19 mouse cellular contexts compared by ENCODE assay signal in the genomic region with DNA sequence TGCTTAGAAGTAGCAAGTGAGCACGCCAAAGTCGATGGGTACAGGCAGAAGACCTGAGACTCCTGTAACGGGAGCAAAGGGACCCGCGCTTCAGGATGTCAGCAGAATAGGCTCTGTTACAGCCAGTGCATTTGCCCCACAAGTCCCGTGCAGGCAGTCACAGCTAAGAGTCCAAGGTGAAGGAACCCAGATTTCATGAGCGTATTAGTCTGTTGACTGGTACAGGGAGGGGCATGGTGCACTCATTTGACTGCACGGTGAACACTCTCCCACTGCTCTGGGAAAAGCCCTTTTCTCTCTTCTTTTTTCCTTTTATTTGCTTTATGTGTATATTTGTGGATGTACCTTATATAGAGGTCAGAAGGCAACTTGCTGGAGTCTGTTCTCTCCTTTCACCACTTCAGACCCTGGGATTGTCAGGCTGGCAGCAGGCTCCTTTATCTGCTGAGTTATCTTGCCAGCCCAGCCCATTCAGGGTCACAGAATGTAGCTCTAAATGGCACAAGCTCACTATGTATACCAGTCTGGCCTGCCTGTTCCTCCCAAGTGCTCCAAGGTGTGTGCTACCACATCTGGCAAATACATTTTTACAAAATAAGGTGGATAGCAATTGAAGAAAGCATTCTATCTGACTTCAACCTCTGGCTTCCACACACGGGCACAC. TPM values are rescaled to one million over a fixed set of nuclear protein-coding genes. Genes with fewer than 3 reads are reported as not detected.
A peak's percentile ranks its signal among the peaks of the same experiment; 100 is the strongest.
DNase-seq lines count a peak whose midpoint lies in the region; ATAC-seq and TF ChIP-seq lines count a peak whose summit lies in the region.
"Had no signal": no experiment of that assay in that cellular context is flagged by ENCODE, and none has a peak within 500 bp of the region (broad histone marks: within the 10 kb centered on the region; RNA-seq: fewer than 3 reads in every experiment).

No protein-coding gene starts in this region.

- TF ChIP-seq CTCF in heart, adult 2 months (IDR thresholded peaks at IDR 0.05) = no peak

- intact Hi-C loops in heart, adult 2 months (cut with DNase I) = no loop called here
- intact Hi-C loops in heart, postnatal 25 days (cut with DNase I) = no loop called here

- H3K9ac ChIP-seq in heart, embryonic 13.5 days = 0 out of 2 replicates have a peak overlapping the region, but pooled peaks have one; percentile 6
- H3K9ac ChIP-seq in heart, adult 2 months (ENCODE audit: low read depth, low read length) = no peak overlapping the region
- H3K9ac ChIP-seq in liver, embryonic 16.5 days (ENCODE audit: low read depth, low read length) = peak overlapping the region; percentile 36; the same call in 1 of the 2 replicates
- H3K9ac ChIP-seq: limb, embryonic 15.5 days; neural tube, embryonic 15.5 days had no signal

- H3K9me3 ChIP-seq in heart, embryonic 13.5 days = no peaks in the 10 kb centered on the region
- no peaks in the 10 kb centered on the region for H3K9me3 ChIP-seq in liver, embryonic 16.5 days (replicated peaks; ENCODE audit: control insufficient read depth, low read length)
- H3K9me3 ChIP-seq: heart, embryonic 10.5 days; limb, embryonic 15.5 days; neural tube, embryonic 15.5 days had no signal

- peaks cover 39% of the 10 kb centered on the region for H3K4me1 ChIP-seq in heart, embryonic 13.5 days
- peaks cover 7% of the 10 kb centered on the region for H3K4me1 ChIP-seq in heart, adult 2 months (ENCODE audit: control insufficient read depth, insufficient read depth, low read length)
- H3K4me1 ChIP-seq in liver, embryonic 16.5 days (ENCODE audit: control insufficient read depth, low read depth, low read length) = peaks cover 34% of the 10 kb centered on the region

- H3K27me3 ChIP-seq in heart, embryonic 13.5 days (replicated peaks) = no peaks in the 10 kb centered on the region
- H3K27me3 ChIP-seq in heart, adult 2 months (ENCODE audit: control insufficient read depth, insufficient read depth, low read length) = no peaks in the 10 kb centered on the region
- H3K27me3 ChIP-seq in liver, embryonic 16.5 days (ENCODE audit: control insufficient read depth, insufficient read depth, low read depth, low read length) = no peaks in the 10 kb centered on the region
- H3K27me3 ChIP-seq: limb, embryonic 15.5 days; neural tube, embryonic 15.5 days had no signal

- DNase-seq in heart, adult 2 months = no peak
- peak; percentile 53 for DNase-seq in adrenal gland, adult 8-10 months
- no peak for DNase-seq in heart, postnatal 25 days (ENCODE audit: low spot score)
- no peak for DNase-seq in testis, postnatal 10 days (ENCODE audit: low spot score)
- DNase-seq in thymus, postnatal 14 days = no peak
- DNase-seq: cerebellum, postnatal 10 days; gastrocnemius, postnatal 25 days; heart, postnatal 14 days; kidney, adult 2 months; kidney, postnatal 4 days; midbrain, embryonic 14.5 days had no signal

- TF ChIP-seq EP300 in heart, adult 2 months (IDR thresholded peaks at IDR 0.05; ENCODE audit: insufficient read depth, low read depth, low read length) = no peak

- H3K4me3 ChIP-seq in heart, embryonic 13.5 days = no peak overlapping the region
- no peak overlapping the region for H3K4me3 ChIP-seq in heart, adult 2 months
- no peak overlapping the region for H3K4me3 ChIP-seq in liver, embryonic 16.5 days (ENCODE audit: low read depth, low read length)
- H3K4me3 ChIP-seq: heart, embryonic 10.5 days; limb, embryonic 15.5 days; myocyte; neural tube, embryonic 15.5 days had no signal

- 0 out of 2 replicates have a peak overlapping the region, but pooled peaks have one; percentile 20 for H3K27ac ChIP-seq in heart, embryonic 13.5 days (replicated peaks)
- H3K27ac ChIP-seq in heart, adult 2 months = no peak overlapping the region
- 0 out of 2 replicates have a peak overlapping the region, but pooled peaks have one; percentile 3 for H3K27ac ChIP-seq in liver, embryonic 16.5 days (ENCODE audit: low read length)
- H3K27ac ChIP-seq: heart, embryonic 10.5 days; limb, embryonic 15.5 days; neural tube, embryonic 15.5 days had no signal

- H3K79me2 ChIP-seq in heart, adult 2 months (replicated peaks; ENCODE audit: control insufficient read depth, insufficient read depth, low read length) = no peaks in the 10 kb centered on the region; the same call in 1 of the 2 replicates

- H3K36me3 ChIP-seq in heart, embryonic 13.5 days = peaks cover 21% of the 10 kb centered on the region
- H3K36me3 ChIP-seq in heart, adult 2 months (ENCODE audit: control insufficient read depth, insufficient read depth, low read length) = peaks cover 3% of the 10 kb centered on the region; the same call in 1 of the 2 replicates
- H3K36me3 ChIP-seq in liver, embryonic 16.5 days (ENCODE audit: control insufficient read depth, insufficient read depth) = peaks cover 3% of the 10 kb centered on the region; the same call in 1 of the 2 replicates

- no peak for ATAC-seq in heart, embryonic 13.5 days (ENCODE audit: extremely low read depth, insufficient number of reproducible peaks, low FRiP score, low TSS enrichment)
- peak; percentile 56 for ATAC-seq in erythroblast, adult 5-6 weeks (replicated peaks; ENCODE audit: low FRiP score, poor library complexity, severe bottlenecking)
- peak; percentile 51 for ATAC-seq in liver, embryonic 16.5 days (ENCODE audit: low read depth)
- ATAC-seq: hindbrain, embryonic 16.5 days had no signal

- no peak overlapping the region for H3K4me2 ChIP-seq in heart, embryonic 13.5 days
- 0 out of 2 replicates have a peak overlapping the region, but pooled peaks have one; percentile 5 for H3K4me2 ChIP-seq in liver, embryonic 16.5 days (ENCODE audit: low read depth, low read length)
- H3K4me2 ChIP-seq: limb, embryonic 15.5 days; neural tube, embryonic 15.5 days had no signal

- no peak for TF ChIP-seq POLR2A in heart, adult 2 months (IDR thresholded peaks at IDR 0.05; ENCODE audit: insufficient read depth, low read depth, low read length)

- WGBS in heart, embryonic 13.5 days = 79% methylated on average over 9 of the region's 9 CpGs
- WGBS in heart, adult 2 months = 72% methylated on average over 9 of the region's 9 CpGs
- WGBS in liver, embryonic 16.5 days (ENCODE audit: insufficient replicate concordance) = 71% methylated on average over 9 of the region's 9 CpGs

RNA-seq across cellular contexts. Expression of a gene that starts 12.7 kb away (rescaled TPM):
- 18.3 and 19.9 TPM in 2 replicates for polyA plus RNA-seq in heart, embryonic 13.5 days (2015; fragmentation: Nextera tagmentation; extraction: Ambion mirVana)
- total RNA-seq in heart, adult 2 months (2021) = 10 to 100 TPM; 19.6 to 25.5 TPM
- polyA plus RNA-seq in heart, adult 2 months (2012; rRNA removed) = 15.2 and 15.6 TPM in 2 replicates
- total RNA-seq in adrenal gland, adult 8-10 months (2022) = 10 to 100 TPM; 32.0 to 53.7 (median 39.0) TPM
- 15.7 and 43.2 TPM in 2 replicates for total RNA-seq in erythroblast, adult 5-6 weeks (2015; ENCODE audit: low replicate concordance)
- 40.7 and 47.1 TPM in 2 replicates for total RNA-seq in erythroblast, adult 5-6 weeks (2017; ENCODE audit: low replicate concordance)
- polyA plus RNA-seq in liver, embryonic 16.5 days (2015; fragmentation: Nextera tagmentation; extraction: Ambion mirVana) = 20.9 and 23.1 TPM in 2 replicates
- 10 to 100 TPM; 18.5 to 20.2 TPM for total RNA-seq in heart, postnatal 25 days (2021)

RNA-seq across cellular contexts. Expression of a gene that starts 32.6 kb away (rescaled TPM):
- polyA plus RNA-seq in heart, embryonic 13.5 days (2015; fragmentation: Nextera tagmentation; extraction: Ambion mirVana) = 24.7 and 33.5 TPM in 2 replicates
- 10 to 100 TPM; 35.7 to 46.1 TPM for total RNA-seq in heart, adult 2 months (2021)
- polyA plus RNA-seq in heart, adult 2 months (2012; rRNA removed) = 20.8 and 26.1 TPM in 2 replicates
- 10 to 100 TPM; 69.6 to 86.9 (median 75.6) TPM for total RNA-seq in adrenal gland, adult 8-10 months (2022)
- total RNA-seq in erythroblast, adult 5-6 weeks (2015; ENCODE audit: low replicate concordance) = 11.1 and 21.5 TPM in 2 replicates
- total RNA-seq in erythroblast, adult 5-6 weeks (2017; ENCODE audit: low replicate concordance) = 16.0 and 24.9 TPM in 2 replicates
- polyA plus RNA-seq in liver, embryonic 16.5 days (2015; fragmentation: Nextera tagmentation; extraction: Ambion mirVana) = 21.8 and 24.0 TPM in 2 replicates
- 10 to 100 TPM; 32.8 to 33.6 TPM for total RNA-seq in heart, postnatal 25 days (2021)

RNA-seq across cellular contexts. Expression of a gene that starts 39.7 kb away (rescaled TPM):
- polyA plus RNA-seq in heart, embryonic 13.5 days (2015; fragmentation: Nextera tagmentation; extraction: Ambion mirVana) = 4.0 and 4.6 TPM in 2 replicates
- 1 to 10 TPM; 1.5 to 3.7 TPM for total RNA-seq in heart, adult 2 months (2021)
- polyA plus RNA-seq in heart, adult 2 months (2012; rRNA removed) = 2.5 and 3.1 TPM in 2 replicates
- total RNA-seq in adrenal gland, adult 8-10 months (2022) = 10 to 100 TPM; 14.5 to 19.6 (median 17.4) TPM
- total RNA-seq in erythroblast, adult 5-6 weeks (2015; ENCODE audit: low replicate concordance) = 0.96 and 2.3 TPM in 2 replicates
- 1.3 and 2.0 TPM in 2 replicates for total RNA-seq in erythroblast, adult 5-6 weeks (2017; ENCODE audit: low replicate concordance)
- polyA plus RNA-seq in liver, embryonic 16.5 days (2015; fragmentation: Nextera tagmentation; extraction: Ambion mirVana) = 5.7 and 7.0 TPM in 2 replicates
- 1 to 10 TPM; 2.0 to 2.6 TPM for total RNA-seq in heart, postnatal 25 days (2021)
